Mouse (Mus musculus) heart, adult 2 months (tissue): ENCODE results near the gene Stard8.

Source experiments
- CTCF ChIP-seq: fragments of 200-600 bp; IDR thresholded peaks from 2 replicates; pipeline ENCODE4 v1.8.1; 2022; ENCODE audit warnings: antibody characterized with exemption, mild to moderate bottlenecking, moderate library complexity
- EP300 ChIP-seq: fragments of 200-500 bp; IDR thresholded peaks from 2 replicates; pipeline ENCODE4 v1.6.1; 2011; ENCODE audit warnings: low read depth, low read length, control low read depth; ENCODE audit not compliant: insufficient read depth
- POLR2A ChIP-seq: fragments of 200-500 bp; IDR thresholded peaks from 2 replicates; pipeline ENCODE4 v1.6.1; 2011; ENCODE audit warnings: mild to moderate bottlenecking, low read depth, low read length, control low read depth; ENCODE audit not compliant: insufficient read depth

DNA sequence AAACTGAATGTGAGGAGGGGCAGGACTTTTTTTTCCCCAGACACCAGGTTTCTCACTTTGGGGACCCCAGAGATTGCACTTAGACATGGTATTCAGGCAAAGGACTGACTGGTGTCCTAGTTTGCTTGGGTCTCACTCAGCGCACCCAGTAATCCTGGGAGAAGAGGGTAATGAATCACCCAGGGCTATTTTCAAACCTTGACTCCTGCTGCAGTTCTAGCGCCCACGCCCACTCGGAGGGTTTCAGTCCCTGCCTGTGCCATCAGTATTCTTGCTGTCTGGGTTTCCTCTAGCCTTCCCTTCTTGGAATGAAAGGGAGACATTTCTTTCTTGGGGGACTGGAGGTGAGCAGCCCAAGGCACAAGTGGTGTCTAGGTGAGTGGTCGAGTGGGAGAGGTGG is 40.7 kb downstream of the Stard8 start:
- TF ChIP-seq POLR2A (no peak), CTCF (no peak), EP300 (no peak)
